In the genomic region with DNA sequence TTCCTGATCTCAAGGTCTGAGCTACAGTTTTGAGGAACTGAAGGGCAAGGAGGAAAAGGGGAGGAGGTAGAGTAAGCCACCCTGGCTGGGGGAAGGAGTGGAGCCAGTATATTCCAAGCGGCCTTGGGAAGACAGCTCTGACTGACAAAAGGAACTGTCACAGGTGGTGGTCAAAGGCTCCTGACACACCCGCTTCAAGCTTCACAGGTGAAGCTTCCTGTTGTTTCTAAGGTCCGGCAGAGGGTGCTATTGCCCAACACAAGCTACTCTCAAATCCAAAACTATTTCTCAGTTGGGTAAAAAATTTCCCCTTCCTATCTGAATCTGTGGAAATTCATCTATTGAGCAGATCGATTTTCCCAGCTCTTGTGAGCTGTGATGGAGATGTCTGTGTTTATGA, we compare ENCODE assay signal across 10 mouse cellular contexts. TPM values are rescaled to one million over a fixed set of nuclear protein-coding genes. Genes with fewer than 3 reads are reported as not detected.
A peak's percentile ranks its signal among the peaks of the same experiment; 100 is the strongest.
DNase-seq lines count a peak whose midpoint lies in the region; ATAC-seq and TF ChIP-seq lines count a peak whose summit lies in the region.
"Had no signal": no experiment of that assay in that cellular context is flagged by ENCODE, and none has a peak within 500 bp of the region (broad histone marks: within the 10 kb centered on the region; RNA-seq: fewer than 3 reads in every experiment).

No protein-coding gene starts in this region.

- ATAC-seq in monocyte, adult 5-6 weeks (replicated peaks; ENCODE audit: insufficient number of reproducible peaks, low FRiP score, low TSS enrichment, poor library complexity, severe bottlenecking), result no peak

- no peak overlapping the region for H3K27ac ChIP-seq in gastrocnemius, adult 2 months
- H3K27ac ChIP-seq: hindbrain, embryonic 15.5 days; neural tube, embryonic 12.5 days had no signal

- DNase-seq in gastrocnemius, adult 2 months, result no peak
- DNase-seq in gastrocnemius, postnatal 4 days (ENCODE audit: low spot score in 2 of 2), result no peak
- peak; percentile 5 for DNase-seq in ovary, postnatal 14 days (ENCODE audit: low spot score)
- no peak for DNase-seq in ovary, postnatal 36 days (ENCODE audit: low spot score)
- peak; percentile 10 for DNase-seq in embryo, embryonic 9.5 days (ENCODE audit: extremely low spot score)
- peak; percentile 31 for DNase-seq in naive thymus-derived CD4-positive, alpha-beta T cell, adult 2 months (ENCODE audit: low read depth)
- DNase-seq in heart, adult 9 months (ENCODE audit: low spot score in 2 of 2), result no peak

- TF ChIP-seq CTCF in gastrocnemius, adult 2 months (IDR thresholded peaks at IDR 0.05), result peak; percentile 69

- intact Hi-C loops in gastrocnemius, adult 2 months (cut with DNase I), result loop anchor here (1.0 to 5.0 kb wide), 4 partner anchors 60 to 460 kb away; a partner anchor contains a TSS

- no peak overlapping the region for H3K4me3 ChIP-seq in gastrocnemius, adult 2 months
- H3K4me3 ChIP-seq: hindbrain, embryonic 15.5 days; neural tube, embryonic 12.5 days had no signal

RNA-seq across cellular contexts. Expression of a gene that starts 31.1 kb away (rescaled TPM):
- 1 to 10 TPM in 1 of 2 experiments, under 1 TPM in 1; 0.31 to 1.5 TPM for total RNA-seq in gastrocnemius, adult 2 months (2021)
- total RNA-seq in gastrocnemius, postnatal 4 days (2021), result 100 to 1,000 TPM in 1 of 2 experiments, 10 to 100 TPM in 1; 88.6 to 108 TPM
- not detected in 3 replicates for total RNA-seq in monocyte, adult 5-6 weeks (2017)

Comparison
In these comparisons a context has a peak if more than half of its experiments do, and no peak if none do; other contexts are left out.
1. DNase-seq: peak in ovary, postnatal 14 days (single experiment), embryo, embryonic 9.5 days (single experiment) and naive thymus-derived CD4-positive, alpha-beta T cell, adult 2 months (single experiment); none in gastrocnemius, adult 2 months (single experiment), gastrocnemius, postnatal 4 days (0 of 2), ovary, postnatal 36 days (single experiment) and heart, adult 9 months (0 of 2).
2. RNA of a gene that starts 31.1 kb away (total RNA-seq): 88.6 to 108 TPM in gastrocnemius, postnatal 4 days; 0.31 to 1.5 TPM in gastrocnemius, adult 2 months and not detected in monocyte, adult 5-6 weeks; every median in the first group is over 10 times any median in the second.